Mouse (Mus musculus): ENCODE measurements around the gene Ccnk. TPM values are rescaled to one million over a fixed set of nuclear protein-coding genes. Genes with fewer than 3 reads are reported as not detected.

Gene Ccnk
- polyA plus RNA-seq, 1 experiment from 2014 or later: 2.3 TPM

- 91% methylated on average over 4 of the region's 4 CpGs for WGBS (ENCODE audit: insufficient replicate concordance)
These were observed 19.1 kb downstream of the Ccnk start for GRCm38 (mm10) chr12:108198447-108198846.

GRCm38 (mm10) chr12:108200094-108200493 is 20.7 kb downstream of the Ccnk start:
- Histone ChIP-seq H3K36me3 (peaks cover 98% of the 10 kb centered on the region), H3K4me2 (no peak overlapping the region), H3K9ac (no peak overlapping the region), H3K4me3 (no peak overlapping the region), H3K27ac (no peak overlapping the region), H3K27me3 (replicated peaks) (no peaks in the 10 kb centered on the region), H3K4me1 (no peaks in the 10 kb centered on the region), H3K9me3 (replicated peaks) (no peaks in the 10 kb centered on the region)
- 46% methylated on average over 1 of the region's 1 CpGs for WGBS (ENCODE audit: insufficient replicate concordance)
- ATAC-seq: no peak

More at GRCm38 (mm10) chr12:108198447-108198846, 19.1 kb downstream of the Ccnk start:
- no peak overlapping the region for H3K4me3 ChIP-seq
- no peaks in the 10 kb centered on the region for H3K4me1 ChIP-seq
- H3K4me2 ChIP-seq: no peak overlapping the region
- no peaks in the 10 kb centered on the region for H3K9me3 ChIP-seq (replicated peaks)
- no peak overlapping the region for H3K27ac ChIP-seq
- ATAC-seq: no peak
- H3K27me3 ChIP-seq (replicated peaks): no peaks in the 10 kb centered on the region
- peaks cover 100% of the 10 kb centered on the region for H3K36me3 ChIP-seq
- no peak overlapping the region for H3K9ac ChIP-seq

- no peak overlapping the region for H3K4me2 ChIP-seq
- 77% methylated on average over 8 of the region's 8 CpGs for WGBS (ENCODE audit: insufficient replicate concordance)
- H3K4me3 ChIP-seq: no peak overlapping the region
- no peak overlapping the region for H3K9ac ChIP-seq
- no peaks in the 10 kb centered on the region for H3K4me1 ChIP-seq
- H3K27me3 ChIP-seq (replicated peaks): no peaks in the 10 kb centered on the region
- ATAC-seq: no peak
- H3K27ac ChIP-seq: no peak overlapping the region
- no peaks in the 10 kb centered on the region for H3K9me3 ChIP-seq (replicated peaks)
- H3K36me3 ChIP-seq: peaks cover 73% of the 10 kb centered on the region
These were observed 24.5 kb downstream of the Ccnk start for GRCm38 (mm10) chr12:108203895-108204294.

- Histone ChIP-seq H3K27ac (no peak overlapping the region), H3K27me3 (replicated peaks) (no peaks in the 10 kb centered on the region), H3K4me1 (peaks cover 9% of the 10 kb centered on the region), H3K36me3 (peaks cover 62% of the 10 kb centered on the region), H3K4me3 (no peak overlapping the region), H3K4me2 (no peak overlapping the region), H3K9ac (no peak overlapping the region), H3K9me3 (replicated peaks) (no peaks in the 10 kb centered on the region)
- WGBS (ENCODE audit: insufficient replicate concordance): 87% methylated on average over 12 of the region's 12 CpGs
- ATAC-seq: no peak
These were observed 25.6 kb downstream of the Ccnk start for GRCm38 (mm10) chr12:108204978-108205377.

- H3K9ac ChIP-seq: no peak overlapping the region
- no peak overlapping the region for H3K27ac ChIP-seq
- peak; percentile 57 for ATAC-seq
- no peaks in the 10 kb centered on the region for H3K9me3 ChIP-seq (replicated peaks)
- no peak overlapping the region for H3K4me2 ChIP-seq
- no peaks in the 10 kb centered on the region for H3K27me3 ChIP-seq (replicated peaks)
- H3K4me1 ChIP-seq: peaks cover 20% of the 10 kb centered on the region
- WGBS (ENCODE audit: insufficient replicate concordance): 11% methylated on average over 5 of the region's 5 CpGs
- H3K36me3 ChIP-seq: peaks cover 46% of the 10 kb centered on the region
- H3K4me3 ChIP-seq: no peak overlapping the region
These were observed 27.3 kb downstream of the Ccnk start for GRCm38 (mm10) chr12:108206641-108207040.

- WGBS (ENCODE audit: insufficient replicate concordance): 89% methylated on average over 9 of the region's 9 CpGs
- Histone ChIP-seq H3K4me3 (no peak overlapping the region), H3K9me3 (replicated peaks) (no peaks in the 10 kb centered on the region), H3K4me1 (peaks cover 32% of the 10 kb centered on the region), H3K36me3 (peaks cover 30% of the 10 kb centered on the region), H3K9ac (no peak overlapping the region), H3K4me2 (no peak overlapping the region), H3K27ac (no peak overlapping the region), H3K27me3 (replicated peaks) (no peaks in the 10 kb centered on the region)
- no peak for ATAC-seq
These were observed 28.8 kb downstream of the Ccnk start for GRCm38 (mm10) chr12:108208216-108208615.

- Histone ChIP-seq H3K4me1 (peaks cover 39% of the 10 kb centered on the region), H3K9ac (no peak overlapping the region), H3K4me2 (no peak overlapping the region), H3K27me3 (replicated peaks) (no peaks in the 10 kb centered on the region), H3K36me3 (peaks cover 25% of the 10 kb centered on the region), H3K4me3 (no peak overlapping the region), H3K27ac (no peak overlapping the region), H3K9me3 (replicated peaks) (no peaks in the 10 kb centered on the region)
- WGBS (ENCODE audit: insufficient replicate concordance): 30% methylated on average over 13 of the region's 13 CpGs
- no peak for ATAC-seq
These were observed 29.5 kb downstream of the Ccnk start for GRCm38 (mm10) chr12:108208726-108209438.

- no peak for ATAC-seq
- no peaks in the 10 kb centered on the region for H3K27me3 ChIP-seq (replicated peaks)
- H3K4me3 ChIP-seq: no peak overlapping the region
- peaks cover 47% of the 10 kb centered on the region for H3K4me1 ChIP-seq
- WGBS (ENCODE audit: insufficient replicate concordance): 84% methylated on average over 15 of the region's 15 CpGs
- H3K9me3 ChIP-seq (replicated peaks): no peaks in the 10 kb centered on the region
- peaks cover 7% of the 10 kb centered on the region for H3K36me3 ChIP-seq
- no peak overlapping the region for H3K27ac ChIP-seq
- no peak overlapping the region for H3K4me2 ChIP-seq
- H3K9ac ChIP-seq: no peak overlapping the region
These were observed 31.2 kb downstream of the Ccnk start for GRCm38 (mm10) chr12:108210623-108211022.

GRCm38 (mm10) chr12:108212071-108212470 is 32.7 kb downstream of the Ccnk start:
- Histone ChIP-seq H3K36me3 (no peaks in the 10 kb centered on the region), H3K27me3 (replicated peaks) (no peaks in the 10 kb centered on the region), H3K27ac (no peak overlapping the region), H3K4me1 (peaks cover 47% of the 10 kb centered on the region), H3K9me3 (replicated peaks) (no peaks in the 10 kb centered on the region), H3K4me3 (no peak overlapping the region), H3K9ac (no peak overlapping the region), H3K4me2 (no peak overlapping the region)
- ATAC-seq: no peak
- WGBS (ENCODE audit: insufficient replicate concordance): 30% methylated on average over 5 of the region's 5 CpGs

- H3K4me1 ChIP-seq: peaks cover 47% of the 10 kb centered on the region
These were observed 33.1 kb downstream of the Ccnk start for GRCm38 (mm10) chr12:108212476-108212875.

GRCm38 (mm10) chr12:108213090-108214041 is 34.0 kb downstream of the Ccnk start:
- WGBS (ENCODE audit: insufficient replicate concordance): 40% methylated on average over 18 of the region's 18 CpGs

More at GRCm38 (mm10) chr12:108212476-108212875, 33.1 kb downstream of the Ccnk start:
- H3K27me3 ChIP-seq (replicated peaks): no peaks in the 10 kb centered on the region
- no peak overlapping the region for H3K4me2 ChIP-seq
- H3K9me3 ChIP-seq (replicated peaks): no peaks in the 10 kb centered on the region
- H3K27ac ChIP-seq: no peak overlapping the region
- H3K9ac ChIP-seq: no peak overlapping the region
- no peak overlapping the region for H3K4me3 ChIP-seq
- 54% methylated on average over 6 of the region's 6 CpGs for WGBS (ENCODE audit: insufficient replicate concordance)
- no peak for ATAC-seq
- no peaks in the 10 kb centered on the region for H3K36me3 ChIP-seq

GRCm38 (mm10) chr12:108215090-108215489 is 35.7 kb downstream of the Ccnk start:
- Histone ChIP-seq H3K27ac (no peak overlapping the region), H3K27me3 (replicated peaks) (no peaks in the 10 kb centered on the region), H3K4me3 (no peak overlapping the region), H3K9ac (no peak overlapping the region), H3K4me1 (peaks cover 50% of the 10 kb centered on the region), H3K36me3 (no peaks in the 10 kb centered on the region), H3K9me3 (replicated peaks) (no peaks in the 10 kb centered on the region), H3K4me2 (no peak overlapping the region)
- WGBS (ENCODE audit: insufficient replicate concordance): 65% methylated on average over 8 of the region's 8 CpGs
- ATAC-seq: no peak

More at GRCm38 (mm10) chr12:108213090-108214041, 34.0 kb downstream of the Ccnk start:
- Histone ChIP-seq H3K4me3 (no peak overlapping the region), H3K27me3 (replicated peaks) (no peaks in the 10 kb centered on the region), H3K4me1 (peaks cover 55% of the 10 kb centered on the region), H3K27ac (no peak overlapping the region), H3K36me3 (no peaks in the 10 kb centered on the region), H3K4me2 (no peak overlapping the region), H3K9me3 (replicated peaks) (no peaks in the 10 kb centered on the region), H3K9ac (no peak overlapping the region)
- ATAC-seq: no peak

Measured in liver, embryonic 12.5 days (tissue).